Mouse (Mus musculus) neural tube, embryonic 14.5 days (tissue): Measurements from ENCODE around the gene Gm572. TPM values are rescaled to one million over a fixed set of nuclear protein-coding genes. Genes with fewer than 3 reads are reported as not detected.

Source experiments
- ATAC-seq: fragments of 200-750 bp; cut with Nextera tagmentation; 2 replicates; pipeline ENCODE4 v1.8.0; 2017; ENCODE audit warnings: low read depth, mild to moderate bottlenecking, moderate TSS enrichment, moderate library complexity
- H3K27ac ChIP-seq: fragments of 300-500 bp; sonication (generic); 2 replicates; pipeline ENCODE4 v1.5.1; 2014; ENCODE audit warnings: low read depth, mild to moderate bottlenecking, control low read depth, low read length, moderate library complexity, mixed read lengths
- H3K27me3 ChIP-seq: fragments of 300-500 bp; sonication (generic); 2 replicates; pipeline ENCODE4 v1.6.1; 2014; ENCODE audit warnings: low read length; ENCODE audit not compliant: control insufficient read depth, insufficient read depth
- H3K36me3 ChIP-seq: fragments of 300-500 bp; sonication (generic); 2 replicates; pipeline ENCODE4 v1.6.1; 2014; ENCODE audit warnings: low read length, mixed read lengths; ENCODE audit not compliant: control insufficient read depth, insufficient read depth
- H3K4me1 ChIP-seq: fragments of 300-500 bp; sonication (generic); 2 replicates; pipeline ENCODE4 v1.6.1; 2014; ENCODE audit warnings: low read length; ENCODE audit not compliant: control insufficient read depth, insufficient read depth
- H3K4me2 ChIP-seq: fragments of 300-500 bp; sonication (generic); 2 replicates; pipeline ENCODE4 v1.6.1; 2014; ENCODE audit warnings: mild to moderate bottlenecking, low read depth, low read length, control low read depth
- H3K4me3 ChIP-seq: fragments of 300-500 bp; sonication (generic); 2 replicates; pipeline ENCODE4 v1.5.1; 2014; ENCODE audit warnings: low read depth, low read length, control low read depth, mixed read lengths
- H3K9ac ChIP-seq: fragments of 300-500 bp; sonication (generic); replicated peaks from 2 replicates; pipeline ENCODE4 v1.6.1; 2014; ENCODE audit warnings: low read depth, mild to moderate bottlenecking, control low read depth, low read length, mixed read lengths
- H3K9me3 ChIP-seq: fragments of 300-500 bp; sonication (generic); 2 replicates; pipeline ENCODE4 v1.6.1; 2016; ENCODE audit warnings: low read length; ENCODE audit not compliant: control insufficient read depth
- WGBS: fragments of 180-500 bp; shearing (Covaris S2); extraction: QIAGEN DNeasy Blood & Tissue Kit; methylation state at CpG from one replicate; pipeline ENCODE4 v1.1.7; 2014; 5-methylcytosine and 5-hydroxymethylcytosine counted together
- polyA plus RNA-seq: library from polyadenylated mRNA; unstranded; fragments of >200 nt; fragmentation: Nextera tagmentation; extraction: Ambion mirVana; gene quantifications from 2 replicates; pipeline ENCODE4 v1.2.1, GENCODE M21; 2014

The Gm572 gene
- polyA plus RNA-seq, 1 experiment from 2014 or later = not detected

DNA sequence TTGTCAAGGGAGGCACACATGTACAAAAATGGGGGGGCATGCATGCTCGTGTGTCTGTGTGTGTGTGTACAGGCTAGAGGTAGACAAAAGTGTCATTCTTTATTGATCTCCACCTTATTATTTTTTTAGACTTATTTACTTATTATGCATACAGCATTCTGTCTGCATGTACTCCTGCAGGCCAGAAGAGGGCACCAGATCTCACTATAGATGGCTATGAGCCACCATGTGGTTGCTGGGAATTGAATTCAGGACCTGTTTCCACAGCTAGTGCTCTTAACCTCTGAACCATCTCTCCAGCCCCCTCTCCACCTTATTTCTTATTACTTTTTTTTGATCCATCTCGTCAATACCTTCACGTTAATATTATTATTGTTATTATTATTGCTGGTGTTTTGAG, 6.2 kb downstream of the Gm572 start:
- Histone ChIP-seq H3K9ac (no peak overlapping the region), H3K4me1 (no peaks in the 10 kb centered on the region), H3K27me3 (no peaks in the 10 kb centered on the region), H3K27ac (no peak overlapping the region), H3K36me3 (no peaks in the 10 kb centered on the region), H3K4me3 (no peak overlapping the region), H3K4me2 (no peak overlapping the region), H3K9me3 (no peaks in the 10 kb centered on the region)
- no peak for ATAC-seq
- 70% methylated on average over 3 of the region's 3 CpGs for WGBS

DNA sequence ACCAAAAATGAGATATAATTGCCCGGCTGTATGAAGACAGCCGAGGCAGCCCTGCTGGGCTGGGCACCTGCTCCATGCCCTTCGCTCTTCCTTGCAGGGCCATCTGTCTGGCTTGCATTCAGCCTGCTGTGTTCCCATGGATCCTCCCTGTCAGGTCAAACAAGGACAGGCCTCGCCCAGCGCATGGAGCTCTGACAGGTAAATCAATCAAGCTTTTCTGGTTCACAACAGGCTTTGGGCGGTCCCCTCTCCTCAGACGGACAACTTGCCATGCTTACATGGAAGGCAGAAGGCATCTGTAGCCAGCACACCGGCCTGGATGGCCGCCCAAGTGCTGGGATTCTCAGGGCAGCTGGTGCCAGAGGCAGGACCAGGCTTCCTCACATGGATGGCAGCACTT, 7.9 kb downstream of the Gm572 start:
- no peaks in the 10 kb centered on the region for H3K4me1 ChIP-seq
- no peak overlapping the region for H3K4me2 ChIP-seq
- WGBS = 24% methylated on average over 9 of the region's 9 CpGs
- no peak overlapping the region for H3K27ac ChIP-seq
- H3K27me3 ChIP-seq = no peaks in the 10 kb centered on the region
- no peak overlapping the region; the same call in 1 of the 2 replicates for H3K9ac ChIP-seq
- no peaks in the 10 kb centered on the region for H3K9me3 ChIP-seq
- ATAC-seq = no peak
- no peak overlapping the region for H3K4me3 ChIP-seq
- H3K36me3 ChIP-seq = no peaks in the 10 kb centered on the region

DNA sequence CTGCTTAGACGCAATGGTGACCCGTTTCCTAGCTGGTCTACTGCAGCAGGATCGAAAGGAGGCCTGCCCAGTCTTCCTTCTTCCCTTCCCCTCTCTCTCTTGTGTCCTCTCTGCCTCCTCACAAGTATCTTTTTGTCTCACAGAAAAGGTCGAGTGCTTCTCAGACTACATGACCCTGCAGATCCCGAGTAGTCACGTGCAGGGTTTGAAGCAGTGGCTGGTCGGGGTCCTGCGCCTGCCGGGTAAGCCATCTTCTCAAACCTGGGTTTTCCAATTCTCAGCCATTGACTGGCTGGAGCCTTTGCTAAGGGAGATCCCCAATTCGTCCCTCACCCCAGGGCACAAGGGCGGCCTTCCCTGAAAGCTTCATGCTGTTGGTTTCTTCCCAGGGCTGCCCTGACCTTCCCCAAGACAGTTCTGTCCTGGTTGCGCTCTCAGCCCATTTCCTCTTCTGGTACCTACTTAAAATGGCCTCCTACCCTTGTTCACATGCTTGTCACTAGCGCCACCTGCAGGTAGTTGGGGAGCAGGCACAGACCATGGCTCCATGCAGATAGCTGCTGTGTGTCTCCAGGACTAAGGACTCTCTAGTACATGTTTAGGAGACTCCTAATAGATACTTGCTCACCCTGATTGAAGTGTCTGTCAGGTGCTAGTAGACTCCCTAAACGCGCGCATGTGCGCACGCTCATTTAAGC, 11.7 kb downstream of the Gm572 start:
- ATAC-seq = no peak
- H3K36me3 ChIP-seq = no peaks in the 10 kb centered on the region
- 88% methylated on average over 18 of the region's 18 CpGs for WGBS
- no peak overlapping the region for H3K4me2 ChIP-seq
- no peak overlapping the region for H3K4me3 ChIP-seq
- no peaks in the 10 kb centered on the region for H3K9me3 ChIP-seq
- no peak overlapping the region for H3K27ac ChIP-seq
- H3K9ac ChIP-seq = no peak overlapping the region
- H3K27me3 ChIP-seq = no peaks in the 10 kb centered on the region
- no peaks in the 10 kb centered on the region for H3K4me1 ChIP-seq

DNA sequence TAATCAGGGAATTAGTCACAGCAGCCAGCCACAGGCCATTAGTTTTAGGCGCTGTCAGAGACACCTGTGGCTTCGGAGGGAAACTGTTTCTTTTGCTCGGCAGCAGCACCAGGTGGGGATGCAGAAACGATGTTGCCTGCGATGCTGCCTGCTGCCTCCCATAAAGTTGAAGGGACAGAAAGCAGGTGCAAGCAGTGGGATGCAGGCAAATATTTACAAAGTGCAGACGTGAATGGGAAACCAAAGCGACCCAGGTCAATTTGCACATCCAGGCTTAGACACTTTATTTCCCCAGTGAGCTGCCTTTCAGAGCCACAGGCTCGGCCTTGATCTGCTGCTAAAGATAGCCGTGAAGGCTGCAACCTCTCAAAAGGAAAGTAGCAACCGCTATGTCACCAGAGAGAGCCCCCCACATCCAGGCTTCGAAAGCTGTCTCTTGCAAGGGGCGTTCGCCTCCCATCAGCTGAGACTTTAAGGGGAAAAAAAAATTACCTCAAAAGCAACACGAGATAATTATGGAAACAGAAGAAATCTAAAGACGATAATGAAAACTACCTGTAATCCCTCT, 13.7 kb downstream of the Gm572 start:
- ATAC-seq = no peak
- H3K36me3 ChIP-seq = no peaks in the 10 kb centered on the region
- H3K9ac ChIP-seq = no peak overlapping the region
- H3K4me1 ChIP-seq = no peaks in the 10 kb centered on the region
- H3K27ac ChIP-seq = no peak overlapping the region
- no peaks in the 10 kb centered on the region for H3K27me3 ChIP-seq
- no peak overlapping the region for H3K4me3 ChIP-seq
- no peak overlapping the region for H3K4me2 ChIP-seq
- no peaks in the 10 kb centered on the region for H3K9me3 ChIP-seq
- 29% methylated on average over 15 of the region's 15 CpGs for WGBS

DNA sequence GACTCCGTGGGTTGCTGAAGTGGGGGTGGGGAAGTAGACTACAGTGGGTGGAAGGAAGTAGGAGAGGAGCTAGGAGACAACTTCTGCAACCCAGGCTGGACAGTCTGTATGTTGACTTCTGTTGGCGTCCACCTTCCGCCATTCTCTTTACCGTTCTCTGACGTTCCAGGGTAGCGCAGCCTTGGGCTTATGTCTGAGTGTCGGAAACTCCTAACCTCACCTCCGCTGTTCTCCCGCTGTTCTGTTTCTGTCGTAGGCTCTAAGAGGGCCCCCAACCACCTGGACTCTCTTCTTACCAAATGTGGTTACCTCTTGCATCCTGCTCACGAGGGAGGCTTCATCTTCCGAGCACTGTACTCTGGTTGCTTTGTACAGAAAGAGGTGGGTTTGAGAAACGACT, 14.7 kb downstream of the Gm572 start:
- H3K4me3 ChIP-seq = no peak overlapping the region
- no peaks in the 10 kb centered on the region for H3K27me3 ChIP-seq
- H3K36me3 ChIP-seq = no peaks in the 10 kb centered on the region
- no peak overlapping the region for H3K4me2 ChIP-seq
- no peak overlapping the region for H3K9ac ChIP-seq
- WGBS = 88% methylated on average over 13 of the region's 13 CpGs
- ATAC-seq = no peak
- H3K27ac ChIP-seq = no peak overlapping the region
- H3K9me3 ChIP-seq = no peaks in the 10 kb centered on the region
- H3K4me1 ChIP-seq = peaks cover 6% of the 10 kb centered on the region

DNA sequence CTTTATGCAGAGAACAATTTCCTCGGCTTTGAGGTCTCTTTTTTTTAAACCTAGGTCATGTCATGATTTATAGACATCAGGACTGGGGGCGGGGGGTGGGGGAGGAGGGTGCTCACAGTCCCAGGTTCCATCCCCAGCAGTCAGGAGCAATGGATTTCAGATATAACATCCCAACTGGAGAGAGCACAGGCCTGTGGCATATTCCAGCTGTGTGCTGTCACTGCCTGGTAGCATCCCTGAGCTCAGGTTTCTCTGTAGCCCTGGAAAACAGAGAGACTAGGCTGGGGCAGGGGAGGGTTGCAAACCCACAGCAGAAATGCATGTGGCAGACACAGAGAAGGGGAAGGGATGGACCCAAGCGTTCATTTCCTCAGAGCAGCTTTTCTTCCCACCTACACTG, 17.1 kb downstream of the Gm572 start:
- Histone ChIP-seq H3K4me2 (no peak overlapping the region), H3K4me3 (no peak overlapping the region), H3K36me3 (no peaks in the 10 kb centered on the region), H3K4me1 (peaks cover 7% of the 10 kb centered on the region), H3K9me3 (no peaks in the 10 kb centered on the region), H3K27me3 (no peaks in the 10 kb centered on the region), H3K9ac (no peak overlapping the region), H3K27ac (no peak overlapping the region)
- no peak for ATAC-seq
- 40% methylated on average over 3 of the region's 3 CpGs for WGBS

DNA sequence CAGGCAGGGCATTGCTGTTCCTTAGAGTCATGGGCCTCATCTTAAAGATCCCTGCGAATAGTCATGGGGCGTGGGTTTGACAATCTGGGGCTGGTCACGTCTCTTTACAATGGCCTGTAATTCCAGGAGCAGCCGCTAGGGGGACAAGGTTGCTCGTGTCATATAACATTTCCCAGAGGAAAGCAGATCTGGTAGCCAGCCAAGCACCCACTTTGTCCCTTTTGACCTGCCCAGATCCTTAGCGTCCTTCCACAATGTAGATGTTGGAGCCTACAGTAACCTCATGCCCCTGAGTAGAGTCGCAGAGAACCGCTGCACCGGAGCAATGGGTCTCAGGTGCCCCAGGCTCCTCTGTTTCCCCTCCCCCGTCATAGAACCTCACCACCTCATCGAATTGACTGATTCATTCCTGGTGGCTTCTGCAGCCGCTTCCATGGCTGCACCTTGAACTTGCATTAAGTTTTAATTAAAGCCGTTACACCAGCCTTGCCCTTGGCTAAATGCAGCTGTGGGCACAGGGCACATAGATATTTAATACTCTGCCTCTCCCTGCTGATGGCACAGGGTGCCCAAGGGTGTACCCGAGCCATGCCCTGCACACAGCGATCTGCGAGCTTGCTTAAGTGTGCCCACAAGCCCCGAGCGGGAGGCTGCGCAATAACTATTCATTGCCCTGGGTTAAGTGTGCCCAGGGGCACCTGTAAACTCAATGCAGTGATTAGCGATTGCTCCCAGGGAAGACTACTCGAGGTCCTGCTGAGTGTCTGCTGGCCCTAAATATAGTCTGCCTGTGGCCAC, 19.2 kb downstream of the Gm572 start:
- WGBS = 11% methylated on average over 21 of the region's 21 CpGs
- peak overlapping the region; percentile 30 for H3K4me2 ChIP-seq
- peaks cover 7% of the 10 kb centered on the region for H3K4me1 ChIP-seq
- no peak overlapping the region; the same call in 1 of the 2 replicates for H3K27ac ChIP-seq
- H3K9me3 ChIP-seq = no peaks in the 10 kb centered on the region
- no peaks in the 10 kb centered on the region for H3K36me3 ChIP-seq
- H3K27me3 ChIP-seq = no peaks in the 10 kb centered on the region
- no peak overlapping the region for H3K9ac ChIP-seq
- ATAC-seq = peak; percentile 69
- H3K4me3 ChIP-seq = no peak overlapping the region

DNA sequence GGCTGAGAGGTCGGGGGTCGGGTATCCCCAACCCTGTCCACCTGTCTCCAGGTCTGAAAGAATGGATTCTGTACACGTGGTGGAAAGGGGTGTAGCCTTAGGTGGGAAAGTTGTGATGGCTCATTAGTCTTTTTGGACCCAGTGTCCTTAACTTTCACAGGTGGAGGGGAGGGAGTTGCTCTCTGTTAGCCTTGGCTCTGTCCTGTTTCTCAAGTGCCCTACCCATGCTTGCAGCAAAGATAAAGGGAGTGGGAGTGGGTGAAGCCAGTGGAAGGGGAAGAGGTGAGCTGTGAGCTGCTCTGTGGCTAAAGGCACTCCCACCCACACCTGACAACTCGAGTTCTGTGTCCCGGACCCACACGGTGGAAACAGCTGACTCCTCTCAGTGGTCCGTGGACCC, 20.2 kb downstream of the Gm572 start:
- ATAC-seq = no peak
- 73% methylated on average over 7 of the region's 7 CpGs for WGBS

GRCm38 (mm10) chr4:148664021-148664420, 20.9 kb downstream of the Gm572 start:
- H3K9ac ChIP-seq = no peak overlapping the region
- no peaks in the 10 kb centered on the region for H3K36me3 ChIP-seq
- H3K4me3 ChIP-seq = no peak overlapping the region
- ATAC-seq = no peak
- no peak overlapping the region for H3K4me2 ChIP-seq
- peaks cover 7% of the 10 kb centered on the region for H3K4me1 ChIP-seq
- WGBS = 26% methylated on average over 6 of the region's 6 CpGs
- no peaks in the 10 kb centered on the region for H3K27me3 ChIP-seq
- H3K9me3 ChIP-seq = no peaks in the 10 kb centered on the region
- H3K27ac ChIP-seq = no peak overlapping the region

More for the DNA sequence above, 20.2 kb downstream of the Gm572 start:
- H3K27ac ChIP-seq = no peak overlapping the region
- H3K9ac ChIP-seq = no peak overlapping the region
- no peak overlapping the region for H3K4me2 ChIP-seq
- no peaks in the 10 kb centered on the region for H3K9me3 ChIP-seq
- H3K27me3 ChIP-seq = no peaks in the 10 kb centered on the region
- no peaks in the 10 kb centered on the region for H3K36me3 ChIP-seq
- no peak overlapping the region for H3K4me3 ChIP-seq
- H3K4me1 ChIP-seq = peaks cover 7% of the 10 kb centered on the region
